Mouse (Mus musculus) testis, adult 2 months (tissue): Measurements from ENCODE around the gene Cpsf7.

Source experiments
- CTCF ChIP-seq: fragments of 200-500 bp; IDR thresholded peaks from 2 replicates; pipeline ENCODE4 v1.5.1; 2012; ENCODE audit warnings: low read depth, mild to moderate bottlenecking, inconsistent platforms, low read length, moderate library complexity; ENCODE audit not compliant: control insufficient read depth, insufficient read depth, insufficient replicate concordance
- POLR2A ChIP-seq: fragments of 200-500 bp; IDR thresholded peaks from 2 replicates; pipeline ENCODE4 v1.6.1; 2012; ENCODE audit warnings: low read depth, mild to moderate bottlenecking, inconsistent platforms, low read length, moderate library complexity; ENCODE audit not compliant: control insufficient read depth

DNA sequence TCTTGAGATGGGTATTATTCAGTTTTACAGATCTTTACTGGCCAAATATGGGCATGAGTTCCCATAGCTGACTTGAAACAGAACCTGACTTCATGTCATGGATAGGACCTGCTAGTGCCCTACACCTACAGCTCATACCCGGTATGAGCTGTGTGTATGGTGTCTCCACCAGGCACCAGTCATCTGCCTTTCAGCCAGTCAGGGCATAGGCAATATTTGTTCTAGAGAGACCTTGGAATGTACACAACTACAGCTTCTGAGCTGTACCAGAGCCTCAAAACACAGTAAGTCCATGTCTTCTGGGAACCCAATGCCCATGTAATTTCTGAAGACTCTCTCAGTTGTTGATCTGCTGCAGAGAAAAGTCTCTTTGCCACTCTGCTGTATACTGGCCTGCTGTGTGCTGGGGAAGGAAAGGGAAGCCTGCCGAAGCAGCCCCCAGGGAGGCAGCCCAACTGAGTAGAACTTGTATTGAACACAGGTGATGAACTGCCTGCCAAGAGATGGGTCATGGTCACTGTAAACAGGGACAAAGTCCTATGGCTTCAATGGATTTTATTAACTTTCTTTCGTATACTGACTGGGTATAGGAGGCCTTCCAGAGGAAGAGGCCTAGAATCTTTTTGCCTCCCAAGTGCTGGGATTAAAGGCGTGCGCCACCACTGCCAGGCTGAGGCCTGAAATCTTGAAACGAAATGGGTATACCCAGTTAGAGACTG is 66.8 kb downstream of the Cpsf7 start:
- no peak for TF ChIP-seq POLR2A
- no peak for TF ChIP-seq CTCF
